Mouse (Mus musculus) T-cell, adult 2 months (primary cell): ENCODE results near the gene Rnf217.

Experiments used
- DNase-seq: peaks from one replicate; pipeline ENCODE4 v3.0.0; 2022; ENCODE audit warnings: low spot score

Rnf217 gene

DNA sequence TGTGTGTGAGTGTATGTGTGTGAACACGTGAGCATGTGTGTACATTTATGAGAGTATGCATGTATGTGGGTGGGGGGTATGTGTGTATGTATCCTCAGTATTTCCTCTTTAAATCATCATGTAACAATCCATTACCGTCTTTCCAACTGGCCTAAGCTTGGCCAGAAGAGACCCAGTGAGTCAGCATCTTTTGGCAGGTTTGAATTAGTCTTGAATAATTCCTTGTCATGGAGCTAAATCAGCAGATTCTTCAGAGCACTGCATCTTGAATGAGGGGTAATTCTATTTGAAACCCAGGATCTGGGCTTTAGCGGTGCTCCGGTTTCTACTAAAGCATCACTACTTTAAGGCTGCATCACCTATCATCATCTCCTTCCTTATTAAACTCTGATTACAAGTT lies 55.7 kb downstream of the Rnf217 start:
- no peak for DNase-seq

DNA sequence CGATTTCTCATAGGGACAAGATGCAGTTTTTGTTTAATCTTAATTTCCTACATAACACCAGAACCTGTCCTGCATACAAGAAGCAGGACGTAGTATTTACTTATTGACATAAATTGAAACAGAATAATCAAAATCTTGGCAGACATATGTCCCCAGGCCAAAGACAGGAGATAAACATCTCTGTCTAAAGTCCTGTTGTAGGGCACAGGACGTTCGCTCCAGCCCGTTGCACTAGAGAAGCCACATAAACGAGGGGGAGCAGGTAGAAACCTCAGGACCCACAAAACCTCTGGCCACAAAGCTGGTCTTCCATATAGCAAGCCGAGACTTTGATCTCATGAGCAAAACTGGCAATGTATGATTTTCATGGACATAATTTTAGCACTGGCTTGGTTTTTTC lies 57.1 kb downstream of the Rnf217 start:
- DNase-seq: no peak

DNA sequence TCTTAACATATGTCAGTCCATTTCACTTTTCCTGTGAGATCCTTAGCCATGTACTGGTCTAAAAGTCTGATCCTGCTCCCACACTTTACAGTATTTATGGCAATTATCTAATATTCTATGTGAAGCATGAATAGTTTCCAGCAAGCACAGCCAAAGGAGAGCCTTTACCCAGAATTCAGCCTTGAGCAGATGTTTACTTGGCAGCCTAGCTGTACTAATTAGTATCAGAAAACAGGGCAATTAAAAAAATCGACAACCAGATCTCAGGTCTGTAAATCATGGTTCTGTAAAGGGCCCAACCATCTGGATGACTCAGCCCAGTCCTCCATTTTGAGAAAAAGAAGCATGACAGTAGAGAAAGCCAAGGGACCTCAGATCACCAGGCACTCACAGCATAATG lies 57.6 kb downstream of the Rnf217 start:
- no peak for DNase-seq

- no peak for DNase-seq
Measured at GRCm38 (mm10) chr10:31547156-31547555, 61.8 kb downstream of the Rnf217 start.

DNA sequence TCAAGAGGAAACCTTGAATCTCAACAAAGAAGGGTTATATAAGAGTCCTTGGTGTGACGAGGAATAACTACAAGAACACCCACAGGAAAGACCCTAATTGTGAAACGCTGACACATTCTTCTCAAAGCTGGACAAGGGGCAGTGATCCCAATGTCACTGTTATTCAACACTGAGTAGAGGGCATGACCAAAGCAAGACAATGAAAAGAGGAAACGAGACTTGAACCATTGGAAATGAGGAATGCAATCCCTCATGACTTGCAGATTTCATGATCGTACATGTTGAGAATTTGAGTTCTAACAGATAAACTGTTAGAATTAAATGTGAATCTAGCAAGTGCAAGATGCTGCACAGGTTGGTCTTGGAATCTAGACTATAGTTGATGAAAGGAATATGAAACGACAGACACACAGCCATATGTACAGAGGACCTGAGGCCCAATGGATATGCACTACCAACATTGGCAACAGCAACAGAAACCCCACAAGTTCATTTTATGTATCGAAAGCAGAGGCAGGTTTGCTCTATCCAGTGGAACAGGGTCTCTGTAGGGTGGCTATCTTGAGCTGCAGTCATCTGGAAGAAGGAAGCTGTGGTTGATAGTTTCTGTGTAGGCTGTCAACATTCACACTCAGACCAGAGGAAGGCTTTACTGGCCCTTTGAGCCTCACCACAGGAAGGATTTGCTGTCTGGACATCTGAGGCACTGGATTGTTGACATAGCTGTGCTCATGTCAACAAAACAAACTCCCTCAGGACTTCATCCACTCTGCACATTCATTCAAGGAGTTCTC lies 64.6 kb downstream of the Rnf217 start:
- no peak for DNase-seq

- no peak for DNase-seq
Measured at GRCm38 (mm10) chr10:31540518-31540917, 68.5 kb downstream of the Rnf217 start.

DNA sequence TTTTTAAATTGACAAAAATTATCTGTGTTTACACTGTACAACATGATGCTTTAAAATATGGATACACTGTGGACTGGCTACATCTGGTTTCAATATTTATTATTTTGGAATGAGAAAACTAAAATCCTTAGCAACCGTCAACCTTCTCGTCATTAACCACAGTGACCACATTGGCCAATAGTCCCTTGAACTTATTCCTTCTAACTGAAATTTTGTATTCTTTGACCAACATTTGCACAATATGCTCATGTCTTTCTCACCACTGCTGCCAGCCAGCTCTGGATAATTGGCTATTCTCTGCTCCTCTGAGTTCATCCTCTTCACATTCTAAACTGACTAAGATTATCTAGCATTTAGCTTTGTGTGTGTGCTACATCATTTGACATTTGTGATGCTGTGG lies 69.6 kb downstream of the Rnf217 start:
- no peak for DNase-seq

GRCm38 (mm10) chr10:31538721-31539120 lies 70.3 kb downstream of the Rnf217 start:
- no peak for DNase-seq

GRCm38 (mm10) chr10:31538243-31538642 lies 70.7 kb downstream of the Rnf217 start:
- DNase-seq: no peak

GRCm38 (mm10) chr10:31537213-31537612 lies 71.8 kb downstream of the Rnf217 start:
- DNase-seq: no peak

GRCm38 (mm10) chr10:31535046-31535445 lies 73.9 kb downstream of the Rnf217 start:
- DNase-seq: no peak

- no peak for DNase-seq
Measured at GRCm38 (mm10) chr10:31533270-31533826, 75.6 kb downstream of the Rnf217 start.

DNA sequence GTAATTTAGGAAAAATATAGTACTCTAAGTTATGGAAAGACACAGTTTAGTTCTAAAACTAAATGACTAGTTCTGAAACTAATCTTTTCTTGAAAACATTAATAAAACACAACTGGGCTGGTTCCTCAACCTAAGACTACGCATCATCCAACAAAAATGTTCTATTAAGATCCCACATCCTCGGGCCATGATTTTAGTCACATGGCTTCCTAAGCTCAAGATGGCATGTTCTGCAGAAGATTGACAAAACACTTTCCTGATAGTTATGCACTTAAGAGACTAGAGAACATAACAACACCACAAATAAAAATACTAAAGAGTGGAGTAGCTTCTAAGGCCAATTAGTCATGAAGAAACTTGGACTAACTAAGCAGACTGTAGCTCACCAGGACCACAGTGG lies 76.2 kb downstream of the Rnf217 start:
- no peak for DNase-seq

- DNase-seq: no peak
Measured at GRCm38 (mm10) chr10:31528297-31528984, 80.5 kb downstream of the Rnf217 start.

- DNase-seq: no peak
Measured at GRCm38 (mm10) chr10:31525705-31526104, 83.3 kb downstream of the Rnf217 start.

DNA sequence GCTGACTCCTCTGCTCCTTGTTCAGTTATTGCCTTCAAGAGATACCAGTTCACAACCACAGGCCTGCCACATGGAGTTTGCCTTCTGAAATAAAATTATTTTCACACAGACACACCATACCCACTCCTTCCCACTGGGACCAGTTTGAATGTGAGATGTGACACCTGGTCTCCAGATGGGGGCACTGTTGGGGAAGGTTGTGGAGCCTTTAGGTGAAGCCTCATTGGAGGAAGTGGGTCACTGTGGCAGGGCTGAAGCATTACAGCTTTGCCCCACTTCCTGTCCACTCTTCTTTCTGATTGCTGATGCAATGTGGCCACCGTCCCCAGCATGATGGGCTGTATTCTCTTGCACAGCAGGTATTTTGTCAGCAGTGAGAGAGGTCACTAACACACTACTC lies 89.6 kb downstream of the Rnf217 start:
- no peak for DNase-seq

GRCm38 (mm10) chr10:31518210-31518609 lies 90.8 kb downstream of the Rnf217 start:
- no peak for DNase-seq

DNA sequence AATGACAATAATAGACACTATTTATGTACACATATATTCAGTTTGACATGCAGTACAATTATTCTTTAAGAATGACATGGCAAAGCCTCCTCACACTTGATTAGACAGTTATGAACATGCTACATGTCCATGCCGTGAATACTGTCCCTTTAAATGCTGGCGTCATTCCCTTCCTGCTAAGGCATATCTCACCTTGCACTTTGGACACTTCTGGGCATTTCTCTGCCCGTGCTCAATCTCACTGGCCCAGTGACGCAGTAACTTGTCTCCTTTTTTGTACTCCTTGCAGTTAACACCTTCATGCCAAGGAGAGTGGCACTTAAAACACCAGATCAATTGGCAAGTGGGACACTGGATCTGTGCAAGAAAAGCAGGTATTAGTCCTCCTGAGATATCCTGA lies 91.8 kb downstream of the Rnf217 start:
- DNase-seq: no peak

- DNase-seq: no peak
Measured at GRCm38 (mm10) chr10:31515897-31516296, 93.1 kb downstream of the Rnf217 start.

- no peak for DNase-seq
Measured at GRCm38 (mm10) chr10:31504134-31504551, 104.8 kb downstream of the Rnf217 start.

DNA sequence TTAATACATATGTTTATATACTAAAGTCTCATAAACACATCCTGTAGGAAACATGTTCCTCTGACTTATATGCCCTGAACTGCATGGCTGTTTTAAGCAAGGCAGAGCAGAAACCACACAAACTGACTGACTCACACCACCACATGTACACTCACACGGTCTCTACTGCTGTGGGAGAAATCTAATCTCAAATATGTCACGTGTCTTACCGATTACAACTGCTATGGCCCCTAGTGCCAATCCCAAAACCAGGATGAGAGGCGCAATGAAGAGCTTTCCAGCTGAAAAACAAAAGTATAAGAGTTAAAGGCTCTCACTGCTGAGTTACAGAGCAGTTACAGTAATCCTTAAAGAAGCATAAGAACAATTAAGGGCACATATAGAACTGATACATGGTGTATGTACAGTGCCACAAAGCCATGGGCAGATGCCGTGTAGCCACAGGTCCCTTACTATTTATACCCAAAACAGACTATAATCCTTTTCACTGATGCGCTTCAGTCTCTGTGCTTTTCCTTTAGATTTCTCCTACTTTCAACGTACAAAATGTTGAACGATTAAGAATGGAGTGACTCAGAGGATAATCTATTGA lies 105.3 kb downstream of the Rnf217 start:
- DNase-seq: no peak

GRCm38 (mm10) chr10:31501644-31502043 lies 107.3 kb downstream of the Rnf217 start:
- no peak for DNase-seq

- no peak for DNase-seq
Measured at GRCm38 (mm10) chr10:31496931-31497330, 112.1 kb downstream of the Rnf217 start.
